Mouse (Mus musculus) testis, adult 2 months (tissue): ENCODE data around the gene Sox12.

ENCODE experiments used
- CTCF ChIP-seq: fragments of 200-500 bp; IDR thresholded peaks from 2 replicates; pipeline ENCODE4 v1.5.1; 2012; ENCODE audit warnings: low read depth, mild to moderate bottlenecking, inconsistent platforms, low read length, moderate library complexity; ENCODE audit not compliant: control insufficient read depth, insufficient read depth, insufficient replicate concordance
- POLR2A ChIP-seq: fragments of 200-500 bp; IDR thresholded peaks from 2 replicates; pipeline ENCODE4 v1.6.1; 2012; ENCODE audit warnings: low read depth, mild to moderate bottlenecking, inconsistent platforms, low read length, moderate library complexity; ENCODE audit not compliant: control insufficient read depth

GRCm38 (mm10) chr2:152372104-152372503 lies 25.8 kb downstream of the Sox12 start:
- TF ChIP-seq CTCF, result no peak
- no peak for TF ChIP-seq POLR2A
